Mouse (Mus musculus): ENCODE data around the gene Sigirr. TPM values are rescaled to one million over a fixed set of nuclear protein-coding genes. Genes with fewer than 3 reads are reported as not detected.

The Sigirr gene
- total RNA-seq, 2 experiments from 2014 or later, result 13.0 to 24.8 TPM

- peak; percentile 63 for ATAC-seq (replicated peaks; ENCODE audit: low FRiP score, low TSS enrichment, poor library complexity, severe bottlenecking)
These were observed 57.8 kb downstream of the Sigirr start for GRCm38 (mm10) chr7:141042539-141042938.

- ATAC-seq (replicated peaks; ENCODE audit: low FRiP score, low TSS enrichment, poor library complexity, severe bottlenecking), result 0 out of 2 replicates have a peak, but pooled peaks have one; percentile 17
These were observed 58.7 kb downstream of the Sigirr start for GRCm38 (mm10) chr7:141041661-141042060.

Other genes with a start within 250 kb of the Sigirr start
Only the 30 nearest of the 32 such genes appear.
- 12.9 and 14.5 TPM in 2 replicates for gene Bet1l, start 243.0 kb downstream of the Sigirr start, total RNA-seq (2014; fragmentation: Nextera tagmentation)
- gene Bet1l, start 243.0 kb downstream of the Sigirr start, total RNA-seq (2017), result 12.8 and 16.1 TPM in 2 replicates
- 86.3 and 118 TPM in 2 replicates for gene Psmd13, start 218.6 kb downstream of the Sigirr start, total RNA-seq (2014; fragmentation: Nextera tagmentation)
- gene Psmd13, start 218.6 kb downstream of the Sigirr start, total RNA-seq (2017), result 169 and 203 TPM in 2 replicates
- gene Sirt3, start 218.3 kb downstream of the Sigirr start, total RNA-seq (2014; fragmentation: Nextera tagmentation), result 27.7 and 32.4 TPM in 2 replicates
- gene Sirt3, start 218.3 kb downstream of the Sigirr start, total RNA-seq (2017), result 18.2 and 23.4 TPM in 2 replicates
- gene Cox8b, start 200.1 kb downstream of the Sigirr start, total RNA-seq (2014; fragmentation: Nextera tagmentation), result not detected in 2 replicates
- gene Cox8b, start 200.1 kb downstream of the Sigirr start, total RNA-seq (2017), result not detected in 2 replicates
- 0.52 TPM in 1 of 2 replicates, not detected in the other for gene Nlrp6, start 179.7 kb downstream of the Sigirr start, total RNA-seq (2014; fragmentation: Nextera tagmentation)
- gene Nlrp6, start 179.7 kb downstream of the Sigirr start, total RNA-seq (2017), result not detected in 2 replicates
- 12.2 and 18.7 TPM in 2 replicates for gene Pgghg, start 159.2 kb downstream of the Sigirr start, total RNA-seq (2014; fragmentation: Nextera tagmentation)
- gene Pgghg, start 159.2 kb downstream of the Sigirr start, total RNA-seq (2017), result 6.1 and 7.2 TPM in 2 replicates
- gene Ifitm5, start 150.3 kb downstream of the Sigirr start, total RNA-seq (2014; fragmentation: Nextera tagmentation), result 0.55 TPM in 1 of 2 replicates, not detected in the other
- gene Ifitm5, start 150.3 kb downstream of the Sigirr start, total RNA-seq (2017), result 2.4 TPM in 1 of 2 replicates, not detected in the other
- gene Gm45717, start 144.6 kb downstream of the Sigirr start, total RNA-seq (2014; fragmentation: Nextera tagmentation), result not detected in 2 replicates
- not detected in 2 replicates for gene Gm45717, start 144.6 kb downstream of the Sigirr start, total RNA-seq (2017)
- gene Ifitm2, start 144.6 kb downstream of the Sigirr start, total RNA-seq (2014; fragmentation: Nextera tagmentation), result 285 and 292 TPM in 2 replicates
- gene Ifitm2, start 144.6 kb downstream of the Sigirr start, total RNA-seq (2017), result 265 and 278 TPM in 2 replicates
- 37.2 and 54.3 TPM in 2 replicates for gene Ifitm1, start 133.4 kb downstream of the Sigirr start, total RNA-seq (2014; fragmentation: Nextera tagmentation)
- 20.9 and 50.8 TPM in 2 replicates for gene Ifitm1, start 133.4 kb downstream of the Sigirr start, total RNA-seq (2017)
- gene Ifitm3, start 89.8 kb downstream of the Sigirr start, total RNA-seq (2014; fragmentation: Nextera tagmentation), result 53.9 and 67.3 TPM in 2 replicates
- 54.1 and 55.3 TPM in 2 replicates for gene Ifitm3, start 89.8 kb downstream of the Sigirr start, total RNA-seq (2017)
- not detected in 2 replicates for gene Ifitm6, start 82.6 kb downstream of the Sigirr start, total RNA-seq (2014; fragmentation: Nextera tagmentation)
- gene Ifitm6, start 82.6 kb downstream of the Sigirr start, total RNA-seq (2017), result 25.3 TPM in 1 of 2 replicates, not detected in the other
- not detected in 2 replicates for gene Gm17387, start 71.4 kb downstream of the Sigirr start, total RNA-seq (2014; fragmentation: Nextera tagmentation)
- not detected in 2 replicates for gene Gm17387, start 71.4 kb downstream of the Sigirr start, total RNA-seq (2017)
- 0.20 and 0.70 TPM in 2 replicates for gene B4galnt4, start 39.5 kb downstream of the Sigirr start, total RNA-seq (2014; fragmentation: Nextera tagmentation)
- gene B4galnt4, start 39.5 kb downstream of the Sigirr start, total RNA-seq (2017), result not detected in 2 replicates
- 0.17 and 11.2 TPM in 2 replicates for gene Pkp3, start 22.4 kb downstream of the Sigirr start, total RNA-seq (2014; fragmentation: Nextera tagmentation)
- gene Pkp3, start 22.4 kb downstream of the Sigirr start, total RNA-seq (2017), result 2.8 TPM in 1 of 2 replicates, not detected in the other
- gene Ano9, start 17.2 kb upstream of the Sigirr start, total RNA-seq (2014; fragmentation: Nextera tagmentation), result not detected in 2 replicates
- not detected in 2 replicates for gene Ano9, start 17.2 kb upstream of the Sigirr start, total RNA-seq (2017)
- 59.0 and 64.0 TPM in 2 replicates for gene Ptdss2, start 21.8 kb upstream of the Sigirr start, total RNA-seq (2014; fragmentation: Nextera tagmentation)
- 14.0 and 21.1 TPM in 2 replicates for gene Ptdss2, start 21.8 kb upstream of the Sigirr start, total RNA-seq (2017)
- gene Rnh1, start 72.3 kb upstream of the Sigirr start, total RNA-seq (2014; fragmentation: Nextera tagmentation), result 43.7 and 54.2 TPM in 2 replicates
- gene Rnh1, start 72.3 kb upstream of the Sigirr start, total RNA-seq (2017), result 20.7 and 30.4 TPM in 2 replicates
- 73.1 and 108 TPM in 2 replicates for gene Hras, start 93.4 kb upstream of the Sigirr start, total RNA-seq (2014; fragmentation: Nextera tagmentation)
- 30.1 and 48.6 TPM in 2 replicates for gene Hras, start 93.4 kb upstream of the Sigirr start, total RNA-seq (2017)
- 4.3 and 6.1 TPM in 2 replicates for gene Lrrc56, start 93.6 kb upstream of the Sigirr start, total RNA-seq (2014; fragmentation: Nextera tagmentation)
- 0.28 and 0.88 TPM in 2 replicates for gene Lrrc56, start 93.6 kb upstream of the Sigirr start, total RNA-seq (2017)
- gene Lmntd2, start 113.5 kb upstream of the Sigirr start, total RNA-seq (2014; fragmentation: Nextera tagmentation), result not detected in 2 replicates
- not detected in 2 replicates for gene Lmntd2, start 113.5 kb upstream of the Sigirr start, total RNA-seq (2017)
- 3.1 and 6.4 TPM in 2 replicates for gene Rassf7, start 115.3 kb upstream of the Sigirr start, total RNA-seq (2014; fragmentation: Nextera tagmentation)
- gene Rassf7, start 115.3 kb upstream of the Sigirr start, total RNA-seq (2017), result 3.4 and 4.6 TPM in 2 replicates
- 114 and 119 TPM in 2 replicates for gene Phrf1, start 128.2 kb upstream of the Sigirr start, total RNA-seq (2014; fragmentation: Nextera tagmentation)
- gene Phrf1, start 128.2 kb upstream of the Sigirr start, total RNA-seq (2017), result 53.9 and 79.3 TPM in 2 replicates
- 6.4 and 27.5 TPM in 2 replicates for gene Irf7, start 165.9 kb upstream of the Sigirr start, total RNA-seq (2014; fragmentation: Nextera tagmentation)
- 9.7 and 9.9 TPM in 2 replicates for gene Irf7, start 165.9 kb upstream of the Sigirr start, total RNA-seq (2017)
- gene Cdhr5, start 176.2 kb upstream of the Sigirr start, total RNA-seq (2014; fragmentation: Nextera tagmentation), result not detected in 2 replicates
- gene Cdhr5, start 176.2 kb upstream of the Sigirr start, total RNA-seq (2017), result not detected in 2 replicates
- not detected in 2 replicates for gene Sct, start 178.6 kb upstream of the Sigirr start, total RNA-seq (2014; fragmentation: Nextera tagmentation)
- not detected in 2 replicates for gene Sct, start 178.6 kb upstream of the Sigirr start, total RNA-seq (2017)
- gene Drd4, start 191.4 kb upstream of the Sigirr start, total RNA-seq (2014; fragmentation: Nextera tagmentation), result not detected in 2 replicates
- not detected in 2 replicates for gene Drd4, start 191.4 kb upstream of the Sigirr start, total RNA-seq (2017)
- 54.5 and 74.1 TPM in 2 replicates for gene Deaf1, start 227.1 kb upstream of the Sigirr start, total RNA-seq (2014; fragmentation: Nextera tagmentation)
- 11.0 and 32.1 TPM in 2 replicates for gene Deaf1, start 227.1 kb upstream of the Sigirr start, total RNA-seq (2017)
- gene Tmem80, start 227.2 kb upstream of the Sigirr start, total RNA-seq (2014; fragmentation: Nextera tagmentation), result 23.0 and 39.1 TPM in 2 replicates
- gene Tmem80, start 227.2 kb upstream of the Sigirr start, total RNA-seq (2017), result 9.7 and 17.4 TPM in 2 replicates
- gene Eps8l2, start 238.3 kb upstream of the Sigirr start, total RNA-seq (2014; fragmentation: Nextera tagmentation), result 2.0 TPM in 1 of 2 replicates, not detected in the other
- gene Eps8l2, start 238.3 kb upstream of the Sigirr start, total RNA-seq (2017), result not detected in 2 replicates